Mouse (Mus musculus) bone marrow macrophage, adult 2 months (primary cell): ENCODE results near the gene Mcm6.

Experiments
- CTCF ChIP-seq: IDR thresholded peaks from 2 replicates; pipeline ENCODE4 v1.5.1; 2012; ENCODE audit warnings: low read depth, mild to moderate bottlenecking, low read length, moderate library complexity
- POLR2A ChIP-seq: IDR thresholded peaks from 2 replicates; pipeline ENCODE4 v1.6.1; 2012; ENCODE audit warnings: mild to moderate bottlenecking, low read depth, low read length, borderline replicate concordance

DNA sequence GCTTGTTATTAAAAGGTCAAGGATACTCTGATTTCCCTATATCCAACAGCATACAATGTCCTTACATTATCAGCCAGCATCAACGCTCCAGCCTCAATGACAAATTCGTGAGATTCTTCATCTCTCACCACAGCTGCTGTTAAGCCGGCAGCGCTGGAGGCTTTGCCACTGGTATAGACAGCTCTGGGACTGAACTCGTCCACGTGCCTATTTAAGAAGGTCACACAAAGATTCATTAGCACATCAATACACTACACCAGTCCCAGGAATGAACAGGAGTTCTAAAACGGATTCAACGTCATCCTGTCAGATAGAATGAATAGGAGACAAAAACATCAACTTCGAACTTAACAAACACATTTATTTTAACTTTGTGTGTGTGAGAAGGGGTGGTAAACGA lies 15.2 kb downstream of the Mcm6 start:
- TF ChIP-seq CTCF, result no peak
- TF ChIP-seq POLR2A, result no peak
